Mouse (Mus musculus): ENCODE data around the gene Fndc10. TPM values are rescaled to one million over a fixed set of nuclear protein-coding genes. Genes with fewer than 3 reads are reported as not detected.
A peak's percentile ranks its signal among the peaks of the same experiment; 100 is the strongest.

Fndc10 gene
- total and polyA plus RNA-seq, 3 experiments: 0.16 TPM; not detected in 2

DNA sequence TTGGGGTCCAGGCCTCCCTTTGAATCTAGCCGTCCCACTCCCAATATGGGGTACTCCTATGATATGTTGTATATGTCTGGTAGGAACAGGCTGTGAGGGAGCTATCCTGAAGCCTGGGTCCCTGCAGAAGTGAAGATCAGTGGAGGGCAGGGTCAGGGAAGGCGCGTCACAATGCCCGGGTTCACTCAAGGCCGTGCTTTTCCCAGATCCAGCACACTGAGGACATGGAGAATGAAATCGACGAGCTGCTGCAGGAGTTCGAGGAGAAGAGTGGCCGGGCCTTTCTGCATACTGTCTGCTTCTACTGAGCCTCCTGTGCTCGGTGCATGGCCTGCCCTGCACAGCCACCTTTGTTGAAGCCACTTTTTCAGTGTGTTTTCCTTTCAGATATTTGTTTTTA lies 39.1 kb downstream of the Fndc10 start:
- H3K4me1 ChIP-seq (ENCODE audit: insufficient read depth, low read depth, low read length): peaks cover 40% of the 10 kb centered on the region
- H3K9me3 ChIP-seq (replicated peaks): no peaks in the 10 kb centered on the region
- TF ChIP-seq TAL1 (conservative IDR thresholded peaks at IDR 0.05; ENCODE audit: low read depth, low read length): no peak
- no peak for TF ChIP-seq CTCF (IDR thresholded peaks at IDR 0.05; ENCODE audit: low read depth, low read length)
- no peak for TF ChIP-seq POLR2AphosphoS5 (IDR thresholded peaks at IDR 0.05; ENCODE audit: insufficient replicate concordance, low read depth, low read length)
- no peak for TF ChIP-seq GATA1 (IDR thresholded peaks at IDR 0.05; ENCODE audit: borderline replicate concordance, low read length)
- TF ChIP-seq GATA2 (IDR thresholded peaks at IDR 0.05; ENCODE audit: borderline replicate concordance, low read depth, low read length): no peak
- no peaks in the 10 kb centered on the region for H3K27me3 ChIP-seq (ENCODE audit: insufficient read depth, low read length)
- DNase-seq (ENCODE audit: low spot score): no peak
- no peak overlapping the region for H3K4me3 ChIP-seq (ENCODE audit: low read depth, low read length)
- ATAC-seq (ENCODE audit: extremely low read depth, insufficient number of reproducible peaks, low FRiP score, poor library complexity, severe bottlenecking): no peak
- peaks cover 89% of the 10 kb centered on the region for H3K36me3 ChIP-seq (replicated peaks)

DNA sequence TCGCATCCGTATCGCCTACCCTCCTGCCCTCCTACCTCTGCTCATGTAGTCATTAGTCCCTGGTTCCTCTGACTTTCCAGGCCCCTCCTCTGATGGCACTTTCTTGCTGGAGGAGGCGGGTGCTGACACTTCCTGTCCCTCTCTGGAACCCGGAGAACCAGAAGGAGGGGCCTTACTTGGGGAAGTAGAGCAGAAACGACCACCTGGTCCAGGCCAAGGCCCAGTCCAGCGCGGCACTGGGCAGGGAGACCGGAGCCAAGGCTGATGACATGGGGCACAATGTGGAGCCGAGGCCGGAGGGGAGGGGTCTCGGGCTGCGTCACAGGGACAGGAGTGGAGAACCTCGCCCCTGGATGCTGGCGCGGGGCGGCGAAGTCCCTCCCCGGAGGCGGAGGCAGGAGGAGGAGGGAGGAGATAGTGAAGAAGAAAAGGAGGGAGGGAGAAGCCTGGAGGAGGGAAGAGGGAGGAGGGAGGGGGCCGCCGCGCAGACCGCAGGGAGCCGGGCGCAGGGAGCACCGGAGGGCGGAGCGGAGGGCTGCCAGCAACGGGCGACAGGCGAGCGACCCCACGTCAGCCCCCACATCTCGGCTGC lies 40.3 kb downstream of the Fndc10 start, which contains the start of gene Tmem240:
Gene Tmem240, plus strand, starts transcription at position 451 of the 592 bp plus-strand sequence.
- no peaks in the 10 kb centered on the region for H3K9me3 ChIP-seq (replicated peaks)
- H3K36me3 ChIP-seq (replicated peaks): peaks cover 89% of the 10 kb centered on the region
- H3K4me1 ChIP-seq (ENCODE audit: insufficient read depth, low read depth, low read length): peaks cover 44% of the 10 kb centered on the region
- DNase-seq (ENCODE audit: low spot score) (peak; percentile 92), ATAC-seq (ENCODE audit: extremely low read depth, insufficient number of reproducible peaks, low FRiP score, poor library complexity, severe bottlenecking) (peak; percentile 90)
- TF ChIP-seq GATA1 (IDR thresholded peaks at IDR 0.05; ENCODE audit: borderline replicate concordance, low read length): no peak
- no peak for TF ChIP-seq POLR2AphosphoS5 (IDR thresholded peaks at IDR 0.05; ENCODE audit: insufficient replicate concordance, low read depth, low read length)
- TF ChIP-seq GATA2 (IDR thresholded peaks at IDR 0.05; ENCODE audit: borderline replicate concordance, low read depth, low read length): no peak
- no peak for TF ChIP-seq TAL1 (conservative IDR thresholded peaks at IDR 0.05; ENCODE audit: low read depth, low read length)
- no peak for TF ChIP-seq CTCF (IDR thresholded peaks at IDR 0.05; ENCODE audit: low read depth, low read length)
- peak within 1 kb of the TSS; percentile 84 for H3K4me3 ChIP-seq (ENCODE audit: low read depth, low read length)
- H3K27me3 ChIP-seq (ENCODE audit: insufficient read depth, low read length): no peaks in the 10 kb centered on the region

DNA sequence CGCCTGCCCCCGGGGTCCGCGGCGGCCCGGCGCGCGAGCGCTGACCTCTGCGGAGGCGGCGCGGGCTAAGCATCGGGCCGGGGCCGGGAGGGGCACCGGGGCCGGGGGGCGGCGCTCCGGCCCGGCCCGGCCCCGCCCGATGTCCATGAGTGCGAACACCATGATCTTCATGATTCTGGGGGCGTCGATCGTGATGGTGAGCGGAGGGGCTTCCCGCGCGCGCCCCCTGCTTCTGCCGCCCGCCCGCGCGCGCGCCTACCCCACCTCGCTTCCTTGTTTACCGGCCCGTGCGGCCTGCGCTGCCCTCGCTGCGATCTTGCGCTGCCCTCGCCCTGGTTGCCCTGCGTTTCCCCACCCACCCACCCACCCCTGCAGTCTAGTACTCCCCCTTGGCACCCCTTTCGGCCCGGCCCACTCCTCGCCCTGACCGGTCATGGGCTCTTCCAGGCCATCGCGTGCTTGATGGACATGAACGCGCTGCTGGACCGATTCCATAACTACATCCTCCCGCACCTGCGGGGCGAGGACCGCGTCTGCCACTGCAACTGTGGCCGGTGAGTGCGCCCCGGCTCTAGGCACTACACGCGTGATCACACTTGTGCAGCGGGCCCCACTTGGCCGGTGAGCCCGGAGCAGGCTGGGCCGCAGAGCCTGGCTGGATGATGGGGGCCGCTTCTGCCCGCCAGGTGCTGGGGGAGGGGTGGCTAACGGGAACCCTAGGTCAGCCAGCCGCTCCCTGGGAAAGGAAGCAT lies 41.0 kb downstream of the Fndc10 start:
- no peak for TF ChIP-seq CTCF (IDR thresholded peaks at IDR 0.05; ENCODE audit: low read depth, low read length)
- TF ChIP-seq POLR2AphosphoS5 (IDR thresholded peaks at IDR 0.05; ENCODE audit: insufficient replicate concordance, low read depth, low read length): no peak
- no peak for TF ChIP-seq TAL1 (conservative IDR thresholded peaks at IDR 0.05; ENCODE audit: low read depth, low read length)
- no peak for TF ChIP-seq GATA2 (IDR thresholded peaks at IDR 0.05; ENCODE audit: borderline replicate concordance, low read depth, low read length)
- TF ChIP-seq GATA1 (IDR thresholded peaks at IDR 0.05; ENCODE audit: borderline replicate concordance, low read length): no peak
- H3K4me3 ChIP-seq (ENCODE audit: low read depth, low read length): peak overlapping the region; percentile 84
- H3K9me3 ChIP-seq (replicated peaks): no peaks in the 10 kb centered on the region
- peaks cover 49% of the 10 kb centered on the region for H3K4me1 ChIP-seq (ENCODE audit: insufficient read depth, low read depth, low read length)
- ATAC-seq (ENCODE audit: extremely low read depth, insufficient number of reproducible peaks, low FRiP score, poor library complexity, severe bottlenecking): no peak
- peak; percentile 63 for DNase-seq (ENCODE audit: low spot score)
- peaks cover 89% of the 10 kb centered on the region for H3K36me3 ChIP-seq (replicated peaks)
- H3K27me3 ChIP-seq (ENCODE audit: insufficient read depth, low read length): no peaks in the 10 kb centered on the region

DNA sequence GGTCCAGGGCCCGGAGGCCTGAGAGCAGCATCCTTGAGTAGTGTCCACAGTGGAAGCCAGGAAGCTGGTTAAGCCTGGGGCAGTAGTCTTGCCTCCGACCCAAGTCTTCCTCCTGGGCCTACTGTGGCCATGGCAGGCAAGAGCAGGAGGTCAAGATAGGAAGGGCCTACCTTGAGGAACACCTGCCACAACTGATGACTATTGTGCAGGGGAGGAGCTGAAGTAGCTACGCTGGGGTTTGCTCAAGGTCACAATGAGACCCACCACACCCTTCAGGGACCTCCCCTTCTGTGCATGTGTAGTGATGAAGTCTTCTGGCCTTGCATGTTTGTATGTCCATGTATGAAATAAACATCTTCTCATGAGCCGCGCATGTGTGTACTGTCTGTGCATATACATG lies 41.6 kb downstream of the Fndc10 start:
- TF ChIP-seq CTCF (IDR thresholded peaks at IDR 0.05; ENCODE audit: low read depth, low read length) (no peak), GATA1 (IDR thresholded peaks at IDR 0.05; ENCODE audit: borderline replicate concordance, low read length) (no peak), GATA2 (IDR thresholded peaks at IDR 0.05; ENCODE audit: borderline replicate concordance, low read depth, low read length) (no peak), POLR2AphosphoS5 (IDR thresholded peaks at IDR 0.05; ENCODE audit: insufficient replicate concordance, low read depth, low read length) (no peak), TAL1 (conservative IDR thresholded peaks at IDR 0.05; ENCODE audit: low read depth, low read length) (no peak)
- ATAC-seq (ENCODE audit: extremely low read depth, insufficient number of reproducible peaks, low FRiP score, poor library complexity, severe bottlenecking): no peak
- H3K36me3 ChIP-seq (replicated peaks): peaks cover 89% of the 10 kb centered on the region
- no peak for DNase-seq (ENCODE audit: low spot score)
- no peaks in the 10 kb centered on the region for H3K27me3 ChIP-seq (ENCODE audit: insufficient read depth, low read length)
- peak overlapping the region; percentile 84 for H3K4me3 ChIP-seq (ENCODE audit: low read depth, low read length)
- H3K9me3 ChIP-seq (replicated peaks): no peaks in the 10 kb centered on the region
- peaks cover 49% of the 10 kb centered on the region for H3K4me1 ChIP-seq (ENCODE audit: insufficient read depth, low read depth, low read length)

DNA sequence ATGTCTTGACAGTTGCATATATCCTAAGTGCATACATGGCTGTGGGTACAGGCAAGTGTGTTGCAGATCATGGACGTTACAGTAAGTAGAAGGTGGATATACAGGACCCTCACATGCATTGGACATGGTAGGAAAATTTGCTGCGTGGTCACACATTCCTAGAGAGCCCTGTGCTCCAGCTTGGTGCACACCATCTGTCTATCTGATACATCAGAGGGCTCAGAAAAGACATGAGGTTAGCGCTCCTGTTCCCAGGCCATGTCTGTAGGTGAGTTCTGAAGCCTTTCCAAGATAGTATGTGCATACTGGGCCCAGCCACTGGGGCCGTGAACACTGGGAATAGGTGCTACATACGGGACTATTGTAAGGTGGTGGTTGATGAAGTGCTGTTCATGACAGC lies 42.3 kb downstream of the Fndc10 start:
- H3K36me3 ChIP-seq (replicated peaks): peaks cover 89% of the 10 kb centered on the region
- no peaks in the 10 kb centered on the region for H3K27me3 ChIP-seq (ENCODE audit: insufficient read depth, low read length)
- H3K9me3 ChIP-seq (replicated peaks): no peaks in the 10 kb centered on the region
- DNase-seq (ENCODE audit: low spot score) (no peak), ATAC-seq (ENCODE audit: extremely low read depth, insufficient number of reproducible peaks, low FRiP score, poor library complexity, severe bottlenecking) (no peak)
- no peak overlapping the region for H3K4me3 ChIP-seq (ENCODE audit: low read depth, low read length)
- H3K4me1 ChIP-seq (ENCODE audit: insufficient read depth, low read depth, low read length): peaks cover 47% of the 10 kb centered on the region
- no peak for TF ChIP-seq POLR2AphosphoS5 (IDR thresholded peaks at IDR 0.05; ENCODE audit: insufficient replicate concordance, low read depth, low read length)
- no peak for TF ChIP-seq GATA2 (IDR thresholded peaks at IDR 0.05; ENCODE audit: borderline replicate concordance, low read depth, low read length)
- no peak for TF ChIP-seq TAL1 (conservative IDR thresholded peaks at IDR 0.05; ENCODE audit: low read depth, low read length)
- no peak for TF ChIP-seq GATA1 (IDR thresholded peaks at IDR 0.05; ENCODE audit: borderline replicate concordance, low read length)
- TF ChIP-seq CTCF (IDR thresholded peaks at IDR 0.05; ENCODE audit: low read depth, low read length): no peak

DNA sequence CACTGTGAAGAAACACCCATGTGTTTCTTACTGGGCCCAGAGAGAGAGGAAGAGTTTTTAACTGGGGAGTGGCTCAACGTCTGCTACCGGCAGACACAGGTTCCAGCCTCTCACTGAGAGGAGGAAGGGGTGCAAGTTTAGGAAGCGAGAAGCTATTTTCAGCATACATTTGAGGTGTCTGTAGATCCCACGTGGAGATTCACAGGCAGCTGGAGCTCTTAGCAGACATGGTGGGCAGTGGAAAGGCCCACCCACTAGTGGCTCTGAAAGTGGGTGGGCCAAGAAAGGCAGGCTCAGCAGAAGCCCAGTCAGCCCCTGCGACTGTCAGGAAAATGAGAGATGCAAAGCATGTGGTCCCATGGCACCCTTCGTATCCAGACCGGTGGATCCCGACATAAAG lies 44.1 kb downstream of the Fndc10 start:
- Histone ChIP-seq H3K4me1 (ENCODE audit: insufficient read depth, low read depth, low read length) (peaks cover 38% of the 10 kb centered on the region), H3K4me3 (ENCODE audit: low read depth, low read length) (no peak overlapping the region), H3K36me3 (replicated peaks) (peaks cover 89% of the 10 kb centered on the region), H3K27me3 (ENCODE audit: insufficient read depth, low read length) (no peaks in the 10 kb centered on the region), H3K9me3 (replicated peaks) (no peaks in the 10 kb centered on the region)
- DNase-seq (ENCODE audit: low spot score) (no peak), ATAC-seq (ENCODE audit: extremely low read depth, insufficient number of reproducible peaks, low FRiP score, poor library complexity, severe bottlenecking) (no peak)
- TF ChIP-seq GATA2 (IDR thresholded peaks at IDR 0.05; ENCODE audit: borderline replicate concordance, low read depth, low read length) (no peak), GATA1 (IDR thresholded peaks at IDR 0.05; ENCODE audit: borderline replicate concordance, low read length) (no peak), CTCF (IDR thresholded peaks at IDR 0.05; ENCODE audit: low read depth, low read length) (no peak), TAL1 (conservative IDR thresholded peaks at IDR 0.05; ENCODE audit: low read depth, low read length) (no peak), POLR2AphosphoS5 (IDR thresholded peaks at IDR 0.05; ENCODE audit: insufficient replicate concordance, low read depth, low read length) (no peak)
